Comparison of ENCODE assay signal across 14 mouse cellular contexts in the genomic region with DNA sequence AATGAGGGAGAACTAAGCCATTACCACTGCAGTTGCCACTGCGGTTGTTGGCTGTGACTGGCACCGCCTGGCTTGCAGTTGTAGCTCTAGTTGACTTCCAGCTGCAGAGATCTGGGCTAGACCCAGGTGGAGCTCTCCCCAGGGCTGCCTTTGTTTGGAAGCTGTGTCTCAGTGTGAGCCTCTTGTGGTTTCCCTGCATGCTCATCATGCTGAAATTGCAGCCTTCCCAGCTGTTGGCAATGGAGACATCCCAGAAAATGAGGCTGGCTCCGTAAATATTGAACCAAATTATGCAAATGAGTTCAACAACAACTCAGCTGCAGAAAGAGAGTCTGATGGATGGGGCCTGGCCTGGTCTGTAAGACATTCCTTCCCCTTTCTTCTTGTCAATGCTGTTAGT.
DNase-seq lines count a peak whose midpoint lies in the region; ATAC-seq lines count a peak whose summit lies in the region.
"Had no signal": no experiment of that assay in that cellular context is flagged by ENCODE, and none has a peak within 500 bp of the region (broad histone marks: within the 10 kb centered on the region; RNA-seq: fewer than 3 reads in every experiment).

No protein-coding gene starts in this region.

- no peaks in the 10 kb centered on the region for H3K36me3 ChIP-seq in embryonic facial prominence, embryonic 13.5 days
- no peaks in the 10 kb centered on the region for H3K36me3 ChIP-seq in embryonic facial prominence, embryonic 10.5 days (replicated peaks)
- H3K36me3 ChIP-seq: embryonic facial prominence, embryonic 12.5 days; limb, embryonic 15.5 days had no signal

- no peaks in the 10 kb centered on the region for H3K27me3 ChIP-seq in embryonic facial prominence, embryonic 13.5 days
- no peaks in the 10 kb centered on the region for H3K27me3 ChIP-seq in embryonic facial prominence, embryonic 10.5 days (replicated peaks; ENCODE audit: low read depth, poor library complexity, severe bottlenecking)
- H3K27me3 ChIP-seq: embryonic facial prominence, embryonic 12.5 days; limb, embryonic 15.5 days had no signal

- 26% methylated on average over 3 of the region's 3 CpGs for WGBS in embryonic facial prominence, embryonic 13.5 days
- WGBS in embryonic facial prominence, embryonic 10.5 days: 47% methylated on average over 3 of the region's 3 CpGs

- DNase-seq in embryonic facial prominence, embryonic 10.5 days (ENCODE audit: low spot score): no peak
- peak; percentile 23 for DNase-seq in left cerebral cortex, adult 11 months (ENCODE audit: low spot score)
- DNase-seq in left cerebral cortex, postnatal 36 days (ENCODE audit: low spot score in 2 of 2): no peak
- peak; percentile 14 for DNase-seq in thymus, postnatal 25 days
- no peak for DNase-seq in thymus, postnatal 10 days (ENCODE audit: low spot score in 2 of 2)
- DNase-seq in thymus, postnatal 4 days: peak; percentile 40
- DNase-seq: cerebellum, postnatal 10 days; heart, postnatal 10 days; kidney, adult 2 months had no signal

- H3K9me3 ChIP-seq in embryonic facial prominence, embryonic 13.5 days: no peaks in the 10 kb centered on the region
- H3K9me3 ChIP-seq in embryonic facial prominence, embryonic 10.5 days: no peaks in the 10 kb centered on the region
- H3K9me3 ChIP-seq: embryonic facial prominence, embryonic 12.5 days; limb, embryonic 15.5 days had no signal

- H3K4me2 ChIP-seq in embryonic facial prominence, embryonic 13.5 days: no peak overlapping the region
- H3K4me2 ChIP-seq: embryonic facial prominence, embryonic 12.5 days; limb, embryonic 15.5 days had no signal

- H3K27ac ChIP-seq in embryonic facial prominence, embryonic 13.5 days: peak overlapping the region; percentile 44; the same call in 1 of the 2 replicates
- H3K27ac ChIP-seq in embryonic facial prominence, embryonic 10.5 days (replicated peaks): no peak overlapping the region
- H3K27ac ChIP-seq: embryonic facial prominence, embryonic 12.5 days; layer of hippocampus, adult 2 months; limb, embryonic 15.5 days had no signal

- ATAC-seq in embryonic facial prominence, embryonic 13.5 days (ENCODE audit: insufficient number of reproducible peaks, insufficient read depth, low FRiP score, low TSS enrichment, low read depth): no peak
- ATAC-seq in erythroblast, adult 5-6 weeks (replicated peaks; ENCODE audit: low FRiP score, poor library complexity, severe bottlenecking): no peak

- no peak overlapping the region for H3K4me3 ChIP-seq in embryonic facial prominence, embryonic 13.5 days
- no peak overlapping the region for H3K4me3 ChIP-seq in embryonic facial prominence, embryonic 10.5 days
- H3K4me3 ChIP-seq: embryonic facial prominence, embryonic 12.5 days; layer of hippocampus, adult 2 months; limb, embryonic 15.5 days had no signal

- intact Hi-C loops in left cerebral cortex, postnatal 36 days (cut with DNase I): no loop called here

- 0 out of 2 replicates have a peak, but pooled peaks cover 3% of the 10 kb centered on the region for H3K4me1 ChIP-seq in embryonic facial prominence, embryonic 13.5 days
- H3K4me1 ChIP-seq in embryonic facial prominence, embryonic 10.5 days: no peaks in the 10 kb centered on the region
- H3K4me1 ChIP-seq: embryonic facial prominence, embryonic 12.5 days; limb, embryonic 15.5 days had no signal

- no peak overlapping the region for H3K9ac ChIP-seq in embryonic facial prominence, embryonic 13.5 days
- H3K9ac ChIP-seq: embryonic facial prominence, embryonic 12.5 days; limb, embryonic 15.5 days had no signal

Comparison
In these comparisons a context has a peak if more than half of its experiments do, and no peak if none do; other contexts are left out.
1. DNase-seq: peak in left cerebral cortex, adult 11 months (single experiment), thymus, postnatal 25 days (single experiment) and thymus, postnatal 4 days (single experiment); none in embryonic facial prominence, embryonic 10.5 days (single experiment), left cerebral cortex, postnatal 36 days (0 of 2) and thymus, postnatal 10 days (0 of 2).